Mouse (Mus musculus): ENCODE results near the gene Sema6b. TPM values are rescaled to one million over a fixed set of nuclear protein-coding genes. Genes with fewer than 3 reads are reported as not detected.

Gene Sema6b
- polyA plus RNA-seq, 1 experiment from 2014 or later = 11.7 TPM

- peak; percentile 61 for ATAC-seq (ENCODE audit: low FRiP score)
Observed at GRCm38 (mm10) chr17:56141702-56142605, 1.8 kb upstream of the Sema6b start.

GRCm38 (mm10) chr17:56139355-56139754, 788 bp downstream of the Sema6b start:
- no peaks in the 10 kb centered on the region for H3K9me3 ChIP-seq
- peak overlapping the region; percentile 96 for H3K9ac ChIP-seq
- ATAC-seq (ENCODE audit: low FRiP score) = peak; percentile 29
- H3K4me1 ChIP-seq (replicated peaks) = peaks cover 69% of the 10 kb centered on the region
- H3K27me3 ChIP-seq = peaks cover 66% of the 10 kb centered on the region
- H3K36me3 ChIP-seq = no peaks in the 10 kb centered on the region
- H3K27ac ChIP-seq = peak overlapping the region; percentile 90
- H3K4me2 ChIP-seq = peak overlapping the region; percentile 78
- peak overlapping the region; percentile 81 for H3K4me3 ChIP-seq
- WGBS = 5% methylated on average over 20 of the region's 21 CpGs

More at GRCm38 (mm10) chr17:56141702-56142605, 1.8 kb upstream of the Sema6b start:
- Histone ChIP-seq H3K9ac (peak overlapping the region; percentile 71), H3K27ac (peak overlapping the region; percentile 58; the same call in 1 of the 2 replicates), H3K4me1 (replicated peaks) (peaks cover 51% of the 10 kb centered on the region), H3K27me3 (peaks cover 74% of the 10 kb centered on the region), H3K4me3 (peak overlapping the region; percentile 48), H3K36me3 (no peaks in the 10 kb centered on the region), H3K9me3 (no peaks in the 10 kb centered on the region), H3K4me2 (peak overlapping the region; percentile 68)
- WGBS = under 1% methylated on average over 42 of the region's 47 CpGs

DNA sequence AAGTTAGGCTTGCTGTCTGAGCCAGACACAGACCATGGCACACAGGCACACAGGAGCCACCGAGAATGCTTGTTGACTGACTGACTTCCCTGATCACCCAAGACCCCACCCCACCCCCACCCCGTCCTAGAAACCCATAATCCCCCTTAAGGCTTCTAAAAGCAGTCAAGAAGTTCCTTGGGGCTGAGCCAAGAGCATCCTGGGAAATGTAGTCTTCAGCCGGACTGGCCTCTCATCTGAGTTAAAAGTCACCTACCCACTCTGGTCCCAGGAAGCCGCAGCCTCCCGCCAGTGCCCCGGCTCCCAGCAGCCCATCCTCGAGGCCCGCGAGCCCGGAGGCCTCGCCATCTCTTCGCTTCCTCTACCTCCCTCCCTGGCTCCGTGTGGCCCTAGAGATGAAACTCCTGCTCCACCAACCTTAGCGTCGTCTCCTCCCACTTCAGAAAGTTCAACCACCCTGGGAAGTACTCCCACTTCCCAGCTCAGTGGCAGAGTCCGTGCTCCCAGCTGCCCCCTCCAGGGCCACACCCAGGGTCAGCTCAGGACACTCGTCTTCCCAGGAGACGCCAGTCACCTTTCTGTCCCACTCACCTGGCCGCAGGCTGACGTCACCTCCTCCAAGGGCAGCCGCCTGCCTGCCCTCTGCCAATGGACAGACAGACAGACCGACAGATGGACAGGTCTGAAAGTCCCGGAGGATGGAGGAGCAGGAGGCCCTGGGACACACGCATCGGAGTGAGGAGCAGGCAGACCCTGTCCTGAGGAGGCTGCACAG, 2.1 kb downstream of the Sema6b start:
- WGBS = 17% methylated on average over 25 of the region's 25 CpGs
- ATAC-seq (ENCODE audit: low FRiP score) = no peak
- H3K4me3 ChIP-seq = peak overlapping the region; percentile 81

GRCm38 (mm10) chr17:56136558-56136957, 3.6 kb downstream of the Sema6b start:
- Histone ChIP-seq H3K4me3 (no peak overlapping the region), H3K27me3 (peaks cover 50% of the 10 kb centered on the region), H3K9me3 (no peaks in the 10 kb centered on the region), H3K36me3 (peaks cover 1% of the 10 kb centered on the region; the same call in 1 of the 2 replicates), H3K4me2 (no peak overlapping the region), H3K9ac (no peak overlapping the region), H3K4me1 (replicated peaks) (peaks cover 71% of the 10 kb centered on the region), H3K27ac (no peak overlapping the region)
- 88% methylated on average over 7 of the region's 7 CpGs for WGBS
- ATAC-seq (ENCODE audit: low FRiP score) = no peak

More for the DNA sequence above, 2.1 kb downstream of the Sema6b start:
- H3K4me1 ChIP-seq (replicated peaks) = peaks cover 82% of the 10 kb centered on the region
- H3K27ac ChIP-seq = no peak overlapping the region
- no peaks in the 10 kb centered on the region for H3K9me3 ChIP-seq
- H3K9ac ChIP-seq = peak overlapping the region; percentile 96
- no peaks in the 10 kb centered on the region for H3K36me3 ChIP-seq
- peaks cover 53% of the 10 kb centered on the region for H3K27me3 ChIP-seq
- peak overlapping the region; percentile 78 for H3K4me2 ChIP-seq

DNA sequence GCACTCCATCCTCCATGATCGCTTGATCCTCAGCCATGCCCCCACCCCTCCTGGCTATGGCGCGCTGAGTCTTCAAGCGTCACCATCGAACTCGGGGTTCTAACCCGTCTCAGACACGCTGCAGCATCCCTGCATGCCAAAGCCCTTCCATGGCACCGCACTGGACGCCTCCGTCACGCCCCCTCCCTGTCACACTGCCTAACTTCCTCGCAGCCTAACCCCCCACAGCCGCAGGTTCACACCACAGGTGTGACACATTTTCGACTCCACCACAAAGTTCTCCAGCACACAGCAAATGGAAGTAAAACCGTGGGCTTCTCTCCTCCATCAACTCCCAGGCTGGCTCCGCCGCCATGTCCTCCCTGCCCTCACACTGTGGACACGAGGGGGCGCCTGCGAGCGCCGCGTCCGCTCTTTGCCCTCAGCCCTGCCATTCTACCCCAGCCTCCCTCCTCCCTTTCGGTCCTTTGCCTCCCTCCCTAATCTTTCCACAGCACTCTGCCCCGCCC, 5.6 kb downstream of the Sema6b start:
- 2% methylated on average over 27 of the region's 27 CpGs for WGBS
- H3K9ac ChIP-seq = 0 out of 2 replicates have a peak overlapping the region, but pooled peaks have one; percentile 29
- no peak overlapping the region for H3K27ac ChIP-seq
- no peaks in the 10 kb centered on the region for H3K9me3 ChIP-seq
- H3K36me3 ChIP-seq = peaks cover 22% of the 10 kb centered on the region
- peaks cover 37% of the 10 kb centered on the region for H3K27me3 ChIP-seq
- peaks cover 59% of the 10 kb centered on the region for H3K4me1 ChIP-seq (replicated peaks)
- peak overlapping the region; percentile 44 for H3K4me2 ChIP-seq
- no peak for ATAC-seq (ENCODE audit: low FRiP score)
- H3K4me3 ChIP-seq = peak overlapping the region; percentile 16; the same call in 1 of the 2 replicates

DNA sequence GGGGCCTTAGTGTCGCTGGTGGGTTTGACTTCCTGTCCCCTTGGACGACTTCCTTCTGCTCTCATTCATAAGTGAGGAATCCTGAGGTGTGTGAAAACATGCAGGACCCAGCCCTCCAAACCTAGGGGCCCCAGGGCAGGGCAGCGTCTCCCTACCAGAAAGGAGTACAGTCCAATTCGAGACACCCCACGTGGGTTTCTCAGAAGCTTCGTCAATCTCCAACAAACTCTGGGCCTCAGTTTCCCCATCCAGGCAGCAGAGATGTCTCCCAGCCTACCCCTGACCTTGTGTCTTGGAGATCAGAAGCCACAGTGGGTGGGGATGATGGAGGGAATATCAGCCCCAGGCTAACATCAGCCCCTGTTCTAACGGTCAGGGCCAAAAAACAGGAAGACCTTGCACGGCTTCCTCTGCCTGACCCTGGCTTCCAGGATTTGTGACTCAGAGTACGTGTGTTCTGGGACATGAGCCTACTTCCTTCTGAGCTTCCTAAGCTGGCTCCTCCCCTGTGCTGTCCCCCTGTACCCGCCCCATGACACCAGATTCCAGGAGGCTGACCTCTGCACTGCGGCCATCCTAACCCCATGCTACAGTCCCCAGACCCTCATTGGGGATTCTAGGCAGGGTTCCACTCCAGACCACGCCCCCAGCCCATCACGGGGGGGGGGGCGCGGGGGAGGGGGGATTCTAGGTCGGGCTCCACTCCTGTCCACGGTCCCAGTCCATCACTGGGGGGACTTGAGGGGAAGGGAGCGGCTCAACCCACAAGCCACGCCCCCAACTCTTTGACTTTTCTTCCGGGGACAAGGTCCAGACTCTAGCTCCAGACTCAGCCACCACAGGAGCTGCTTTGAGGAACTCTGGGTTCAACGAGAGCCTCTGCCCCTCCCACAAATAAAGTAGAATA, 6.4 kb downstream of the Sema6b start:
- WGBS = 24% methylated on average over 18 of the region's 21 CpGs
- ATAC-seq (ENCODE audit: low FRiP score) = peak; percentile 18; the same call in 1 of the 2 replicates

DNA sequence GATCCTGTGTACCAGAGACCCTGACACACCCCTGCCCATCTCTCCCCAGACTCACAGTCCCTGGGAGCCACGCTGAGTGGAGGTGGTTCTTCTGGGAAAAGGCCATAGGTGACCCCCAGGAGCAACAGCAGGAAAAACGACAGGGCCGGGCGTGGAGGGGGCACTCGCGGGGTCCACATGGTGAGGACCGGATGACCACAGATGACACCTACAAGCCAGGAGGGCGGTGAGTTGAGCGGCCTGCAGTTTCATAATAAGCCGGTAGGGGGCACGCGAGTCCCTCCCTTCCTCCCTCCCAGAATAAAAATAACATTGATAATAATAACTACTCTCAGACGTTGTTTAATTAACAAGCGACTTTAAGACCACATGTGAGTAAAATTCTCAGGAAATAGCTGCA, 7.5 kb downstream of the Sema6b start:
- Histone ChIP-seq H3K4me3 (no peak overlapping the region), H3K4me2 (no peak overlapping the region), H3K9ac (no peak overlapping the region), H3K9me3 (no peaks in the 10 kb centered on the region), H3K36me3 (peaks cover 40% of the 10 kb centered on the region), H3K27me3 (peaks cover 28% of the 10 kb centered on the region), H3K4me1 (replicated peaks) (peaks cover 40% of the 10 kb centered on the region), H3K27ac (no peak overlapping the region)
- ATAC-seq (ENCODE audit: low FRiP score) = no peak
- WGBS = 7% methylated on average over 14 of the region's 14 CpGs

More for the DNA sequence above, 6.4 kb downstream of the Sema6b start:
- Histone ChIP-seq H3K4me2 (peak overlapping the region; percentile 44), H3K9me3 (no peaks in the 10 kb centered on the region), H3K9ac (peak overlapping the region; percentile 46; the same call in 1 of the 2 replicates), H3K4me3 (peak overlapping the region; percentile 16; the same call in 1 of the 2 replicates), H3K27ac (peak overlapping the region; percentile 58), H3K27me3 (peaks cover 32% of the 10 kb centered on the region), H3K4me1 (replicated peaks) (peaks cover 51% of the 10 kb centered on the region), H3K36me3 (peaks cover 30% of the 10 kb centered on the region)

- H3K27ac ChIP-seq = no peak overlapping the region
- WGBS = 41% methylated on average over 7 of the region's 7 CpGs
- H3K9ac ChIP-seq = no peak overlapping the region
- peaks cover 49% of the 10 kb centered on the region for H3K36me3 ChIP-seq
- peaks cover 32% of the 10 kb centered on the region for H3K4me1 ChIP-seq (replicated peaks)
- H3K4me3 ChIP-seq = no peak overlapping the region
- H3K27me3 ChIP-seq = peaks cover 28% of the 10 kb centered on the region
- H3K4me2 ChIP-seq = no peak overlapping the region
- H3K9me3 ChIP-seq = no peaks in the 10 kb centered on the region
- ATAC-seq (ENCODE audit: low FRiP score) = 0 out of 2 replicates have a peak, but pooled peaks have one; percentile 25
Observed at GRCm38 (mm10) chr17:56131814-56132213, 8.3 kb downstream of the Sema6b start.

DNA sequence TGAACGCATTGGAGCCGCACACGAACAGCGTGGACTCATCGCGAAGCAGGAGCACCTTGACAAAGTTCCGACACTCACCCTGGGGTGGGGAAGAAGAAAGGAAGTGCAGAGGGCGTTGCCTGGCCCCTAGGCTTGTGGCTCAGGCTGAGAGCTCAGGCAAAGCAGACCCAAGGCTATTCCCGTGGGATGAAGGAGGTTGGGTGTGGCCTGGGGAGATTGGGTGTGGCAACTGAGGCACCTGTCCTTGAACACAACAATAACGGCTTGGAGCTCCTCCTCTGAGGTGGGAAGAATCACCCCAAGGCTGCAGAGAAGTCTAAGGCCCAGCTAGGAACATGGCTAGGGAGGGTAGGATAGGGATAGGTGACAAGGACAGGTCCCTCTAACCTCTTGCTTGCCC, 9.0 kb downstream of the Sema6b start:
- WGBS = 90% methylated on average over 10 of the region's 10 CpGs
- H3K4me3 ChIP-seq = no peak overlapping the region
- no peak for ATAC-seq (ENCODE audit: low FRiP score)
- no peaks in the 10 kb centered on the region for H3K9me3 ChIP-seq
- peaks cover 32% of the 10 kb centered on the region for H3K27me3 ChIP-seq
- no peak overlapping the region for H3K27ac ChIP-seq
- H3K9ac ChIP-seq = no peak overlapping the region
- H3K4me1 ChIP-seq (replicated peaks) = peaks cover 28% of the 10 kb centered on the region
- H3K4me2 ChIP-seq = no peak overlapping the region
- peaks cover 56% of the 10 kb centered on the region for H3K36me3 ChIP-seq

DNA sequence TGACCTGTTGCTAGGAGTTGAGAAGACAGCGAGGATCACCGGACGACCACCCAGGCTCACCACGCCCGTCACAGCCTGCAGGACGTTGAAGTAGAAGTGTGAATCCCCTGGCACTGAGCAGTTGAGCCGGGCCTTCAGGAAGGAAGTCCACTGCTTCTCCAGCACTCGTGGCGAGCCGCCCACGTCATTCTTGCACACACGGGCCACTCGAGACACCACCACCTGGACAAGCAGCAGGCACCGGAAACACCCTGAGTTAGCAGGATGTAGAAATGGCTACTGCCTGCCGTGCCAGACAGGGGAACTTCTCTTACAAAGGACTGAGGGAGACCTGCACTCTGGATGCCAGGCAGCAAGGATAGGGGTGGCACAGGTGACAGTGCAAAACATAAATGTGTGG, 11.9 kb downstream of the Sema6b start:
- no peak overlapping the region for H3K4me3 ChIP-seq
- ATAC-seq (ENCODE audit: low FRiP score) = no peak
- H3K9ac ChIP-seq = peak overlapping the region; percentile 51; the same call in 1 of the 2 replicates
- H3K27ac ChIP-seq = no peak overlapping the region
- peaks cover 47% of the 10 kb centered on the region for H3K27me3 ChIP-seq
- H3K4me2 ChIP-seq = no peak overlapping the region
- peaks cover 82% of the 10 kb centered on the region for H3K36me3 ChIP-seq
- peaks cover 12% of the 10 kb centered on the region for H3K4me1 ChIP-seq (replicated peaks)
- WGBS = 90% methylated on average over 15 of the region's 15 CpGs
- no peaks in the 10 kb centered on the region; the same call in 1 of the 2 replicates for H3K9me3 ChIP-seq

GRCm38 (mm10) chr17:56126175-56126574, 14.0 kb downstream of the Sema6b start:
- 73% methylated on average over 11 of the region's 11 CpGs for WGBS
- Histone ChIP-seq H3K4me1 (replicated peaks) (peaks cover 8% of the 10 kb centered on the region; the same call in 1 of the 2 replicates), H3K27me3 (peaks cover 67% of the 10 kb centered on the region)

More at GRCm38 (mm10) chr17:56126175-56126574, 14.0 kb downstream of the Sema6b start:
- no peak for ATAC-seq (ENCODE audit: low FRiP score)
- Histone ChIP-seq H3K27ac (no peak overlapping the region), H3K36me3 (peaks cover 87% of the 10 kb centered on the region), H3K9me3 (peaks cover 13% of the 10 kb centered on the region), H3K9ac (no peak overlapping the region), H3K4me3 (no peak overlapping the region), H3K4me2 (no peak overlapping the region)
